Mouse (Mus musculus) frontal cortex, postnatal 36 days (tissue): ENCODE results near the gene Zfpm1.
A peak's percentile ranks its signal among the peaks of the same experiment; 100 is the strongest.

ENCODE experiments used
- DNase-seq, 2 experiments: peaks; one replicate each; pipeline ENCODE4 v3.0.0; 2022; ENCODE audit warnings: low spot score in 2 of 2

The Zfpm1 gene

GRCm38 (mm10) chr8:122274651-122275391 lies 7.1 kb upstream of the Zfpm1 start:
- DNase-seq = no peak

- no peak for DNase-seq
Observed at GRCm38 (mm10) chr8:122276308-122276707, 5.6 kb upstream of the Zfpm1 start.

DNA sequence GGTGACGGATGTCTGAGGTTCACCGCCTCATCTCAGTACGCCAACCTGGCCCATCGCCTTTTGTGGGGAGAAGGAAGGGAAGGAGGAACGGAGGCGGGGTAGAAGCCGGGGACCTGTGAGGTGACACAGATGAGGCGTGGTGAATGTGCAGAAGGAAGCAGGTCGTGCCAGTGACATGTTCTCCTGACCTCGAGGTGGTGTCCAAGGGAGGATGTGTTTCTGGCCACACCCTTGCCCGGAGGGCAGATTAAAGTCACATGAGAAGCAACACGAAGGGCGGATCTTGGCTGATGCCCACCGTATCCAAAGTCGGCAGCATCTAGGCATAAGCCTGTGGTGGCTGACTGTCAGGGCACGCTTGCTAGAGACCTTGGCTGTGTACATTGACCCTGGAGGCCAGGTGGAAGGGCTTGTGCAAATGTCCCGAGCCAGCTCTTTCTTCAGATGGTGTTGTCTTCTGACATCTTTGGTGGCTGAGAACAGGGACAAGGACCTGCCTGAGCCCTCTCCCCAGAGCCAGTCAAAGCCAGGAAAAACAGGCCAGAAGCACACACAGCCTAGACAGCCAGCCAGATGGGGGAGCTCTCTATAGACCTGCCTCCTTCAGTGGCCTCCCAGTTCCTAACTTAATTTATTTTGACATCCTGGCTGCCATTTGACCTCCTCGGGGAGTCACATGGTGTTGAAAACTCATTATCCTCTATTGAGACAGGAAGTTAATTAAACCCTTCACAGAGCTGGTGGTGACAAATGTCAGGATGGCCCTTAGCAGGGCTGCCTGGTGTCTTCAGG lies 4.5 kb upstream of the Zfpm1 start:
- no peak for DNase-seq

- no peak for DNase-seq
Observed at GRCm38 (mm10) chr8:122280156-122280555, 1.8 kb upstream of the Zfpm1 start.

GRCm38 (mm10) chr8:122280588-122281316 lies 1.2 kb upstream of the Zfpm1 start:
- DNase-seq = no peak

GRCm38 (mm10) chr8:122281317-122282034 lies 465 bp upstream of the Zfpm1 start:
- peak; percentile 98 for DNase-seq

DNA sequence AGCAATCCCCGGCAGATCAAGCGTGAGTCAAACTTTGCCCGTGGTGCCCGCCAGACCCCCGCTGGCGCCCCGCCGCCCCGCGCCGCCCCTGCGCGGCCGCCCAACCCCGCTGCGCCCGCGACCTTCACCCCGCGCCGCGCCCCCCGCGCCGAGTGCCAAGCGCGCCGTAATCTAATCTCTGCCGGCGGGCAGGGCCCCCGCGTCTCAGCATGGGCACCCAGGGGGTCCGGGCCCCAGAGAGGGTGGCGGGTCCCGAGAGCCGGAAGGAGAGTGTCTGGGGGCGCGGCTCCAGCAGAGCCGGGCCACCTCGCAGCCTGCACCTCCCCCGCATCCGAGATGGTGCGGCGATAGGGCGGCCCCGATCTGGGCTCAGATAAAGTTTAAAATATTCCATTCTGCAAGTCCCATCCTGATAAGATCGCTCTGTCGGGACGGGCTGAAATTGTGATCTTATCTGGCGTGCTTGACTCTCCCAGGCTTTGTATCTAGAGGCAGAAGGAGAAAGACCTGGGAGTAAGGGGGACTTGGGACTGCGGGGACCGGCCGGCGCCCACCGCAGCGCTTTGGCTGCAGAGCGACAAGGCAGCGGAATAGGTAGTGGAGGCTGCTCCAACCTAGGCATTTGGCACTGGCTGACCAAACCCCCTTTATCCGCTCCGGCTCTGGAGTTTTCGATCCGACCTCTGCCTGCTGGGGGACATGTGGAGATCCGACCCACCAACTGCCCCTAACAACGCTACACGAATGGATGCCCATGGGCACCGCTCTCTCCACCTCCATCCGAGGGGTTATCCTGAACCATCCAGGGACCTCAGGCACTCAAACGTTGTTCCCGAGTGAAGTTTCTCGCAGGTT lies 787 bp downstream of the Zfpm1 start:
- DNase-seq = peak in 1 of 2 experiments; percentile 42

- DNase-seq = peak; percentile 40 to 62
Observed at GRCm38 (mm10) chr8:122283356-122284202, 1.6 kb downstream of the Zfpm1 start.

DNA sequence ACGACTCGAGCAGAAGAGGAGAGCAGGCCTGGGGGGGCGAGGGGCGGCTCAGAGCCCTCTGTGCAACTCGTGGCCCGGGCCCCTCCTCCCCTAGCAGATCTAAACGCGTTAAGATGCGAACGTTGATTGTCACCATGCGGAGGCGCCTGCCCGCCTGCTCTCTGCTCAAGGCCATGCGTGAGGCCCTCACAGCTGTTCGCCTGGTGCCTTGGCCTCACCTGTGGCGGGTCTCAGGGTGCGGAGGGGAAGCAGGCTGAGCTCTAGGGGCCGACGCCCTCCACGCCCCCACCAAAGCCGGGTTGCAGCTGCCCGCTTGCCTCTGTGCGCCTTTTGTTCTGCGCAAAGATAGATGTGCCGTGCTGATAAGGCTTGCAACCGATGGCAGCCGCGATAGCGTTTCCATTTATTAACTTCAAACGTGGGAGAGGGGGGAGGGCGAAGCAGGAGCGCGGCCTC lies 2.3 kb downstream of the Zfpm1 start:
- peak; percentile 49 to 51 for DNase-seq

DNA sequence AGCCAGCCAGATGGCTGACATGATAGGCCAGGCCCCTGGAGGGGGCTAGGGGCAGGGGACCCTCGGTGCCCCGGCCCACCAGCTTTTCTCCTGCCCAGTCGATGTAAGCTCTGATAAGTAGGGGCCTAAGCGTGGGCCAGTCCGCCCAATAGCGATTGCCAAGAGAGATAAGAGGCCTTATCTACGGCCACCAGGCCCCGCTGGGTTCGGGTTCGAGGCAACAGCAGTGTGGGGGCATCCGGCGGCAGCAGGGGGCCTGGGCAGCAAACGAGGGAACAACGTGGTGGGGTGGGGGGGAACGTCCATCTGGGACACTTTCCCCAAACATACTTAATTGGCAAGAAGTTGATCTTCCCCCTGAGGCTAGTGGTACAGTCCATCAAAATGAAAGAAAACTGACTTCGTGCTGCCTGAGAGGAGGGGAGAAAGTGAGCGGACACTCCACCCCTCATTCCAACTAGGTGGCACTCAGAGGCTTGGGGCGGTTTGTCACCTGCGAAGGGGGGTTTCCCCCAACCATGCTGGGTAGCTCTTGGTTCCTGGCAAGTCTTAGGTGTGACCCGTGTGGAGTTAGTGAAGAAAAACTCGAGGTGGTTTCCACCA lies 2.8 kb downstream of the Zfpm1 start:
- no peak for DNase-seq

DNA sequence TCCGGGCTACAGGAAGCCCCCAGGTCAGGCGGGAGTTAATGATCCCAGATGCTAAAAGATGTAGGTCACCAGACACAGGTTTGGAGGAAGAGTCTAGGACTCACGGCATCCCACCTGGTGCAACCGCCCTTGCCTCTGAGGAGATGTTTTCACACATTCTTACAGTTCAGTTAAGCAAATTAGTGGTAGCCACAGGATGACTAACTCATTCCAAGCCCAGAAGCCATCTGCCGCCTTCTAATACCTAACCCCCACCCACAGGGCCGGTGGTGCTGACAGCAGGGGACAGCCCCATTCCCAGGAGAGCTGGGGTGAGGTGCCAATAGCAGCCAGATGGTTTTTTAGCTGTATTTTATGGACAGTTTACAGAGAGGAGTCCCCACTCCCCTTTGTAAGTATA lies 3.8 kb downstream of the Zfpm1 start:
- DNase-seq = no peak

- no peak for DNase-seq
Observed at GRCm38 (mm10) chr8:122286899-122287298, 5.0 kb downstream of the Zfpm1 start.

DNA sequence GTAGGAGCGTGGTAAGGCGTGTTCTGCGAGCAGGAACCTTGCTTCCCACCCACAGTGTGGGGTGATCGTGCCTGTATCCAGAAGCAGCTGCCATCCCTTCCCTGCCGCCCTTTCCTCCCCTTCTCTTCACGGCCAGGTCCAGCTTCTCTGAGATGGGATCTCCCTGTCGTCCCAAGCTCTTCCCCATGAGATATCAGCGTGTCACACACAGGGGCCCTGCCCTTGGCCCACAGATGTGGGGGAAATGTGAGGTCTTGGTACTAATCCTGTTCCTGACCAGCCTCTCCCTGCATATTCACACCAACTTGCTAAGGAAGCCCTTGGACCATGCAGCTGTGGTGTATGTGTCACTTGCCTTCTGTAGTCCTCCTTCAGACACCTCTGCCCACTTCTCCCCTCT lies 5.8 kb downstream of the Zfpm1 start:
- no peak for DNase-seq

- no peak for DNase-seq
Observed at GRCm38 (mm10) chr8:122288344-122288743, 6.4 kb downstream of the Zfpm1 start.

GRCm38 (mm10) chr8:122291075-122291474 lies 9.1 kb downstream of the Zfpm1 start:
- no peak for DNase-seq

GRCm38 (mm10) chr8:122291549-122291948 lies 9.6 kb downstream of the Zfpm1 start:
- DNase-seq = no peak

DNA sequence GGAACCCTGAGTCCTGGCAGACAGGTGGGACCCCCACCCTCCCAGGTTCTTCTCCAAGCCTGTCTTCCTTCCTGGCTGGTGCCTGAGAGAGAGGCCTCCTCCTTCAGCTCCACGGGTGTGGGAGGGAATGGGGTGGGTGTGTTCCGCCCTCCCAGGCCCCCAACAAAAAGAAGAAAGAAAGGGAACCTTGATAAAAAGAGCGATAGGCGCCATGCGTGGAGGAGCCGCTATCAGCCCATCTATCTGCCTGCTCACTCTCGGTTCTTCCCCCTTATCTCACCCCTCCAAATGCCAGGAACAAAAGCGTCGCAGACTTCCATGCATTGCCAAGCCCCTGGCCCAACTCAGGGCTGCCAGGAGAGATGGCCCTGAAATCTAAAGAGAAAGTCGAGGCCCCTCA lies 11.5 kb downstream of the Zfpm1 start:
- no peak for DNase-seq

- no peak for DNase-seq
Observed at GRCm38 (mm10) chr8:122294273-122294683, 12.3 kb downstream of the Zfpm1 start.

GRCm38 (mm10) chr8:122295389-122295788 lies 13.4 kb downstream of the Zfpm1 start:
- no peak for DNase-seq
